Mouse (Mus musculus): Measurements from ENCODE around the gene Gpr132. TPM values are rescaled to one million over a fixed set of nuclear protein-coding genes. Genes with fewer than 3 reads are reported as not detected.
A peak's percentile ranks its signal among the peaks of the same experiment; 100 is the strongest.

Gene Gpr132
- polyA plus RNA-seq, 1 experiment: 0.02 TPM

DNA sequence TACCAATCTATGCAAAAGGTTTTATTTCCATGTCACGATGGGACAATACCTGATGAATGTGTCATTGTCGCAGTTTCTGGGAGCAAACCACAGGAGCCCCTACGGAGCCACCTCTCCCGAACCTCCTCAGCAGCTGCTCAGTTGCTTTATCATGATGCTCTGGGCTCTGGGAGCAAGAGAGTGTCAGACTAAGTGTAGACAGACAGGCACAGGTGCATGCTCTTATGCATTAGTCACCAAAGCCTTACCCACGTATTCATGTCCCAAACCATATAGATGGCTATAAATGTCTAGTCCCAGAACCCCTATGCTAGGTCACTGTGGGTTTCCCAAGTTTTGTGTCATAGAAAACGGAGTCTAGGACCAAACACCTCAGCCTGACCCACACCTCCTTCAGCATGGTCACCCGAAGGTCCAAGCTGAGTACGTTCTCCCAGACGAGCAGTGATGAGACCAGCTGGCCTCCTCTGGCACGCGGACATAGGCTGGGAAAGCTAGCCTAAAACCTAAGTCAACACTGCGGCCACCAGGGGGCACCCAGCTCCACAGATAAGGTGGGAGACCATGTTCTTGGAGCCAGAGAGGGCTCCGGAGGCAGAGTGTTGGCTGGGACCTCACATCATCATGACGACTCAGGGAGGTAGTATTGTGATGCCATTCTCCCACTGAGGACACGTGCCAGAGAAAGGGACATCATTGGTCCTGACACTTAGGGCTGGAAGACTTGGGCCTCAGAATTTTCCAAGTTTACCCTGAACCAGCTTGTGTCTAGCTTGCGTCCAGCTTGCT lies 7.4 kb upstream of the Gpr132 start:
- Histone ChIP-seq H3ac (ENCODE audit: control insufficient read depth, insufficient read length) (no peak overlapping the region), H3K79me2 (ENCODE audit: control insufficient read depth, insufficient read depth) (no peaks in the 10 kb centered on the region), H3K4me2 (ENCODE audit: low read depth) (peak overlapping the region; percentile 85), H3K27me3 (ENCODE audit: control insufficient read depth, insufficient read depth, insufficient read length) (no peaks in the 10 kb centered on the region), H3K4me3 (no peak overlapping the region), H3K36me3 (ENCODE audit: control insufficient read depth, insufficient read depth) (no peaks in the 10 kb centered on the region)
- TF ChIP-seq MAX (IDR thresholded peaks at IDR 0.05; ENCODE audit: low read depth) (no peak), MYOD1 (IDR thresholded peaks at IDR 0.05; ENCODE audit: control insufficient read depth in 1 of 3, insufficient read length in 2 of 3, low read depth in 2 of 3) (peak; percentile 64 to 95 (median 91)), REST (IDR thresholded peaks at IDR 0.05; ENCODE audit: insufficient read depth, insufficient read length) (no peak), POLR2A (IDR thresholded peaks at IDR 0.05; ENCODE audit: insufficient read length, low read depth) (no peak), SRF (IDR thresholded peaks at IDR 0.05; ENCODE audit: control insufficient read depth, insufficient read length, low read depth) (no peak), MYOG (IDR thresholded peaks at IDR 0.05; ENCODE audit: control insufficient read depth in 1 of 3, insufficient read depth in 1 of 3, insufficient read length in 2 of 3, low read depth in 2 of 3) (peak in 1 of 3 experiments; percentile 45), E2F4 (IDR thresholded peaks at IDR 0.05; ENCODE audit: insufficient read depth) (no peak), TCF12 (IDR thresholded peaks at IDR 0.05; ENCODE audit: insufficient read depth, poor library complexity, severe bottlenecking) (peak; percentile 64), USF1 (IDR thresholded peaks at IDR 0.05; ENCODE audit: low read depth) (no peak), POLR2AphosphoS2 (IDR thresholded peaks at IDR 0.05; ENCODE audit: insufficient read length, low read depth) (no peak), TCF3 (IDR thresholded peaks at IDR 0.05; ENCODE audit: insufficient read length, low read depth) (peak; percentile 39), CEBPB (IDR thresholded peaks at IDR 0.05; ENCODE audit: insufficient read depth, poor library complexity, severe bottlenecking) (no peak)

DNA sequence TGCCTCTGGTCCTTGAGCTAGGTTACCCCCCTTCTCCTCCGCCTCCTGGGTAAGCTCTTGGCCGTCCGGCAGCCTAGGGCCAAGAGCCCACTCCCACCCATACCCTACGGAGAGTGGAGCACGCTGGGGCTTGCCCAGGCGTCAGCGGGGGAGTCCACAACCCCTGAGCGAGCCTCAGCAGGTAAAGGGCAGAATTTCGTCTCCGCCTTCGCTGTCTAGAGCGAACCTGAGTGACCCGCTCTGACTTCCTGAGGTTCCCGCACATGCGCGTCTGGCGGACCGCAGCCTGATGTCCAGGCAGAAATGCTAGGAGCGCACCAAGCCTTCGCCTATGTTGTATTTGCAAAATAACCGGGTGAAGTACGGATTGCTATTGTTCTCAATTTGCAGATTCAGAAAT lies 6.2 kb upstream of the Gpr132 start:
- H3K4me2 ChIP-seq (ENCODE audit: low read depth): no peak overlapping the region
- H3K79me2 ChIP-seq (ENCODE audit: control insufficient read depth, insufficient read depth): no peaks in the 10 kb centered on the region
- TF ChIP-seq POLR2AphosphoS2 (IDR thresholded peaks at IDR 0.05; ENCODE audit: insufficient read length, low read depth) (no peak), SRF (IDR thresholded peaks at IDR 0.05; ENCODE audit: control insufficient read depth, insufficient read length, low read depth) (no peak), E2F4 (IDR thresholded peaks at IDR 0.05; ENCODE audit: insufficient read depth) (no peak), MYOG (IDR thresholded peaks at IDR 0.05; ENCODE audit: control insufficient read depth in 1 of 3, insufficient read depth in 1 of 3, insufficient read length in 2 of 3, low read depth in 2 of 3) (no peak), POLR2A (IDR thresholded peaks at IDR 0.05; ENCODE audit: insufficient read length, low read depth) (no peak), MYOD1 (IDR thresholded peaks at IDR 0.05; ENCODE audit: control insufficient read depth in 1 of 3, insufficient read length in 2 of 3, low read depth in 2 of 3) (no peak), REST (IDR thresholded peaks at IDR 0.05; ENCODE audit: insufficient read depth, insufficient read length) (no peak), TCF3 (IDR thresholded peaks at IDR 0.05; ENCODE audit: insufficient read length, low read depth) (no peak), USF1 (IDR thresholded peaks at IDR 0.05; ENCODE audit: low read depth) (no peak), TCF12 (IDR thresholded peaks at IDR 0.05; ENCODE audit: insufficient read depth, poor library complexity, severe bottlenecking) (no peak), CEBPB (IDR thresholded peaks at IDR 0.05; ENCODE audit: insufficient read depth, poor library complexity, severe bottlenecking) (no peak), MAX (IDR thresholded peaks at IDR 0.05; ENCODE audit: low read depth) (no peak)
- no peak overlapping the region for H3ac ChIP-seq (ENCODE audit: control insufficient read depth, insufficient read length)
- no peak overlapping the region for H3K4me3 ChIP-seq
- H3K36me3 ChIP-seq (ENCODE audit: control insufficient read depth, insufficient read depth): no peaks in the 10 kb centered on the region
- H3K27me3 ChIP-seq (ENCODE audit: control insufficient read depth, insufficient read depth, insufficient read length): no peaks in the 10 kb centered on the region

DNA sequence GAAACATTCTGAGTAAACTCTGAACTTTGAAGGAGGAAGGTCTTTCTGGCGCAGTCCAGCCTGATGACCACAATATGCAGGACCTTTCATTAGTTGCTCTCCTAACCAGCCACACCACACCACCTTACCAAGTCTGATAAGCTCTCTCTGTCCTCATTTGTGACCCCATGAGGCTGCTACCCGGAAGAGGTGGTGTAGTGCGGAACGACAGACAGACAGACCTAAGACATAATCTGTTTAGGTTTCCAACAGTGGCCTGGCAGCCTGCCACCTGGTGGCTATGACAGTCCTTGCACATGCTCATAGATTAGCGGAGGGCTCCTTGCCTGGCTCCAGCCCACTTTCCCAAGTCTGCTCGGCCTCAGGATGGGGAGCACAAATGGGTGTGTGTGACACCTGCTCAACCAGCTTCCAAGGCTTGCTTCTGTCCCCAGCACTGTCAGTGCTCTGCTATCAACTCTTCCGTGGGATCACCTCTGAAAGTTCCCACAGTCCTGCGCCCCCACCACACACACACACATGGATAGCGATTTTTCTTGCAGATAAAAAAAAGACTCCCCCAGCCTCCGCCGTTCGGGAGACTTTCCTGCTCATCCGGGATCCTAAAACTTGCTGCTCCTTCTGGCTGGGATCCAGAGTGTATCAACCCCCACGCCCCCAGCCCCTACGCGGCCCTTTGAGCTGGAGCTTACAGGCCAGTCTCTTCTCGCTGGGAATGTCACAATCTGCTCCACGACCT lies 5.6 kb upstream of the Gpr132 start:
- Histone ChIP-seq H3K36me3 (ENCODE audit: control insufficient read depth, insufficient read depth) (no peaks in the 10 kb centered on the region), H3ac (ENCODE audit: control insufficient read depth, insufficient read length) (no peak overlapping the region), H3K4me3 (no peak overlapping the region), H3K79me2 (ENCODE audit: control insufficient read depth, insufficient read depth) (no peaks in the 10 kb centered on the region), H3K27me3 (ENCODE audit: control insufficient read depth, insufficient read depth, insufficient read length) (no peaks in the 10 kb centered on the region), H3K4me2 (ENCODE audit: low read depth) (no peak overlapping the region)
- no peak for TF ChIP-seq REST (IDR thresholded peaks at IDR 0.05; ENCODE audit: insufficient read depth, insufficient read length)
- TF ChIP-seq POLR2AphosphoS2 (IDR thresholded peaks at IDR 0.05; ENCODE audit: insufficient read length, low read depth): no peak
- no peak for TF ChIP-seq MAX (IDR thresholded peaks at IDR 0.05; ENCODE audit: low read depth)
- TF ChIP-seq MYOG (IDR thresholded peaks at IDR 0.05; ENCODE audit: control insufficient read depth in 1 of 3, insufficient read depth in 1 of 3, insufficient read length in 2 of 3, low read depth in 2 of 3): no peak
- TF ChIP-seq TCF3 (IDR thresholded peaks at IDR 0.05; ENCODE audit: insufficient read length, low read depth): no peak
- no peak for TF ChIP-seq TCF12 (IDR thresholded peaks at IDR 0.05; ENCODE audit: insufficient read depth, poor library complexity, severe bottlenecking)
- no peak for TF ChIP-seq CEBPB (IDR thresholded peaks at IDR 0.05; ENCODE audit: insufficient read depth, poor library complexity, severe bottlenecking)
- no peak for TF ChIP-seq POLR2A (IDR thresholded peaks at IDR 0.05; ENCODE audit: insufficient read length, low read depth)

DNA sequence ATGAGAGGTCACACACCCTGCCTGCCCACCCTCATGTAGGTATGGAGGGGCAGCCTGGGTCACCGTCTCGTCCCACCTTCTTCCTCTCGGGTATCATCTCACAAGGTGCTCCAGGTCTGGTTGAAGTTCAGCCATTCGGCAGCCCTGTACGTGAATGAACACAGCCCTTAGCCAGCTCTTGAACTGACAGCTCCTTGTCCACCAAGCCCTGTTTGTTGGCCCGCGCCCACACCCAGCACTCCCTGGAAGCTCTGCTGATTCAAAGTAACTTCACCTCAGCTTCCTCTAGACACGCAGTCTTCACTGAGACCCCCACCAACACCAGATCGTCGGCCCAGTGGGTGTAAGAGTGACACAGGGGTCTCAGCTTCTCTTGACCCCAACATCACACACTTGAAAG lies 5.0 kb upstream of the Gpr132 start:
- H3K4me2 ChIP-seq (ENCODE audit: low read depth): no peak overlapping the region
- no peaks in the 10 kb centered on the region for H3K36me3 ChIP-seq (ENCODE audit: control insufficient read depth, insufficient read depth)
- no peak for TF ChIP-seq CEBPB (IDR thresholded peaks at IDR 0.05; ENCODE audit: insufficient read depth, poor library complexity, severe bottlenecking)
- no peak for TF ChIP-seq E2F4 (IDR thresholded peaks at IDR 0.05; ENCODE audit: insufficient read depth)
- TF ChIP-seq MAX (IDR thresholded peaks at IDR 0.05; ENCODE audit: low read depth): no peak
- TF ChIP-seq POLR2A (IDR thresholded peaks at IDR 0.05; ENCODE audit: insufficient read length, low read depth): no peak
- no peak for TF ChIP-seq POLR2AphosphoS2 (IDR thresholded peaks at IDR 0.05; ENCODE audit: insufficient read length, low read depth)
- TF ChIP-seq TCF12 (IDR thresholded peaks at IDR 0.05; ENCODE audit: insufficient read depth, poor library complexity, severe bottlenecking): no peak
- no peak for TF ChIP-seq TCF3 (IDR thresholded peaks at IDR 0.05; ENCODE audit: insufficient read length, low read depth)
- TF ChIP-seq MYOD1 (IDR thresholded peaks at IDR 0.05; ENCODE audit: control insufficient read depth in 1 of 3, insufficient read length in 2 of 3, low read depth in 2 of 3): no peak
- TF ChIP-seq USF1 (IDR thresholded peaks at IDR 0.05; ENCODE audit: low read depth): no peak
- no peak for TF ChIP-seq SRF (IDR thresholded peaks at IDR 0.05; ENCODE audit: control insufficient read depth, insufficient read length, low read depth)
- no peak for TF ChIP-seq MYOG (IDR thresholded peaks at IDR 0.05; ENCODE audit: control insufficient read depth in 1 of 3, insufficient read depth in 1 of 3, insufficient read length in 2 of 3, low read depth in 2 of 3)
- TF ChIP-seq REST (IDR thresholded peaks at IDR 0.05; ENCODE audit: insufficient read depth, insufficient read length): no peak
- H3K27me3 ChIP-seq (ENCODE audit: control insufficient read depth, insufficient read depth, insufficient read length): no peaks in the 10 kb centered on the region
- H3ac ChIP-seq (ENCODE audit: control insufficient read depth, insufficient read length): no peak overlapping the region
- no peak overlapping the region for H3K4me3 ChIP-seq
- H3K79me2 ChIP-seq (ENCODE audit: control insufficient read depth, insufficient read depth): no peaks in the 10 kb centered on the region

All from myocyte (in vitro differentiated cells).